Mouse (Mus musculus) megakaryocyte, embryonic 14.5 days (primary cell): Measurements from ENCODE around the gene Lrrc29.

Experiments used
- FLI1 ChIP-seq: IDR thresholded peaks from 2 replicates; pipeline ENCODE4 v1.6.1; 2012; ENCODE audit warnings: low read length, inconsistent platforms, mixed read lengths
- GATA1 ChIP-seq: IDR thresholded peaks from 3 replicates; pipeline ENCODE4 v1.6.1; 2012; ENCODE audit warnings: mixed read lengths, low read length, inconsistent platforms, borderline replicate concordance

GRCm38 (mm10) chr8:105276292-105277120, 49.6 kb downstream of the Lrrc29 start:
- TF ChIP-seq GATA1 (no peak), FLI1 (no peak)
